Mouse (Mus musculus) liver, adult 2 months (tissue): ENCODE measurements around the gene Zbtb48.

Experiments used
- CTCF ChIP-seq: fragments of 200-500 bp; IDR thresholded peaks from 2 replicates; pipeline ENCODE4 v1.5.1; 2011; ENCODE audit warnings: low read depth, low read length, control low read depth
- POLR2A ChIP-seq: fragments of 200-500 bp; IDR thresholded peaks from 2 replicates; pipeline ENCODE4 v1.6.1; 2011; ENCODE audit warnings: low read length, control low read depth; ENCODE audit not compliant: insufficient read depth; ENCODE audit errors: extremely low read depth

- TF ChIP-seq POLR2A (no peak), CTCF (no peak)
Measured at GRCm38 (mm10) chr4:151983043-151983442, 44.4 kb downstream of the Zbtb48 start.
